8 mouse cellular contexts compared by ENCODE assay signal in the genomic region with DNA sequence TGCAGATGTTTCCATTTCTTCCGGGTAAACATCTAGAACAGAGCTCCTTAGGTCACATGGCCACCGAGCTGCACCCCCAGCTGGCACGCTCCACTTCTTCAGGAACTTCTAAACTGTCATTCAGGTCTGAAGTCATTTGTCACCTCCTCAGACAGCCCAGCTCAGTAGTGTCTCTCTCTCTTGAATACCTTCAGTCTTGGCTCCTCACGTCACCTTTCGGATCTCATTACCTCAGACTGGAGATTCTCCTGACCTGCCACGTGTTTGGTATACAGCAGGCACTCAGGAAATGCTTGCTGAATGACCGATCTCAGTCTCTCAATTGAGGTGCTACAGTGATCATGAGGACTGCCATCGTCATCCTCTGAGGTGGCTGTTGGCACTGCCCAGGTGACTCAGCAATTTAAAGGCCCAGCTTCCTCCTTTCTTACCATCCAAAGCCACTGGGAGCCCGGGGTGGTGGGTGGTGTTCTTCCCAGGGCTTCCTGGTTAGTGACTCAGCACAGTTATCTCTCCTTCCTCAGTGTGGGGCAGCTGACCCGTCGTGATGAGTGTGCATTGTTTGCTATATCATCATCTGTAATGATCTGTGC. TPM values are rescaled to one million over a fixed set of nuclear protein-coding genes. Genes with fewer than 3 reads are reported as not detected.
DNase-seq lines count a peak whose midpoint lies in the region; ATAC-seq and TF ChIP-seq lines count a peak whose summit lies in the region.

No protein-coding gene starts in this region.

- H3K9me3 ChIP-seq in limb, embryonic 13.5 days: peaks cover 5% of the 10 kb centered on the region; the same call in 1 of the 2 replicates

- no peak overlapping the region for H3K4me3 ChIP-seq in limb, embryonic 13.5 days
- no peak overlapping the region for H3K4me3 ChIP-seq in small intestine, adult 2 months (ENCODE audit: low read depth, low read length)

- H3K9ac ChIP-seq in limb, embryonic 13.5 days: no peak overlapping the region

- TF ChIP-seq CTCF in small intestine, adult 2 months (IDR thresholded peaks at IDR 0.05; ENCODE audit: extremely low read depth, insufficient read length, insufficient replicate concordance, low read depth, low read length): no peak

- H3K4me2 ChIP-seq in limb, embryonic 13.5 days (replicated peaks): no peak overlapping the region

- ATAC-seq in limb, embryonic 13.5 days (ENCODE audit: low FRiP score, low read depth): peak; percentile 51; the same call in 1 of the 2 replicates
- no peak for ATAC-seq in frontal cortex, adult (ENCODE audit: low TSS enrichment)

- no peak for TF ChIP-seq POLR2A in small intestine, adult 2 months (IDR thresholded peaks at IDR 0.05; ENCODE audit: low read depth, low read length)

- no peaks in the 10 kb centered on the region for H3K36me3 ChIP-seq in limb, embryonic 13.5 days
- no peaks in the 10 kb centered on the region for H3K36me3 ChIP-seq in small intestine, adult 2 months (ENCODE audit: control insufficient read depth, insufficient read depth, low read length)

- DNase-seq in adrenal gland, postnatal 14 days: peak; percentile 33
- DNase-seq in adrenal gland, postnatal 4 days (ENCODE audit: low spot score in 2 of 2): no peak
- peak; percentile 61 for DNase-seq in Muller cell, postnatal 12 days (ENCODE audit: inconsistent ontology term)
- DNase-seq in gastrocnemius, postnatal 10 days: no peak
- no peak for DNase-seq in cerebellum, postnatal 25 days

- peaks cover 13% of the 10 kb centered on the region for H3K4me1 ChIP-seq in limb, embryonic 13.5 days
- H3K4me1 ChIP-seq in small intestine, adult 2 months (ENCODE audit: control insufficient read depth, insufficient read depth, insufficient read length, low read length): peaks cover 37% of the 10 kb centered on the region

- no peaks in the 10 kb centered on the region for H3K27me3 ChIP-seq in limb, embryonic 13.5 days
- H3K27me3 ChIP-seq in small intestine, adult 2 months (ENCODE audit: control insufficient read depth, insufficient read depth, low read length): no peaks in the 10 kb centered on the region

- 78% methylated on average over 11 of the region's 11 CpGs for WGBS in limb, embryonic 13.5 days
- WGBS in small intestine, adult 2 months: 37% methylated on average over 11 of the region's 11 CpGs

- H3K27ac ChIP-seq in limb, embryonic 13.5 days: no peak overlapping the region
- H3K27ac ChIP-seq in small intestine, adult 2 months (ENCODE audit: insufficient read depth, low read depth, low read length): peak overlapping the region; percentile 29; the same call in 1 of the 2 replicates

RNA-seq across cellular contexts. Expression of gene Vps37b, which starts 19.9 kb away (rescaled TPM):
- total RNA-seq in adrenal gland, postnatal 14 days (2021): 65.2 and 85.1 TPM in 2 replicates
- total RNA-seq in adrenal gland, postnatal 4 days (2021): 10 to 100 TPM; 61.4 to 64.1 TPM
- 40.9 and 43.7 TPM in 2 replicates for polyA plus RNA-seq in limb, embryonic 13.5 days (2015; fragmentation: Nextera tagmentation; extraction: Ambion mirVana)
- polyA plus RNA-seq in small intestine, adult 2 months (2012; rRNA removed): 35.9 and 55.6 TPM in 2 replicates
- total RNA-seq in gastrocnemius, postnatal 10 days (2021): 10 to 100 TPM; 11.9 to 13.4 TPM

RNA-seq across cellular contexts. Expression of gene Abcb9, which starts 43.6 kb away (rescaled TPM):
- total RNA-seq in adrenal gland, postnatal 14 days (2021): 10.5 and 10.6 TPM in 2 replicates
- total RNA-seq in adrenal gland, postnatal 4 days (2021): 1 to 10 TPM; 5.8 to 7.2 TPM
- polyA plus RNA-seq in limb, embryonic 13.5 days (2015; fragmentation: Nextera tagmentation; extraction: Ambion mirVana): 2.9 and 3.0 TPM in 2 replicates
- 11.9 and 21.2 TPM in 2 replicates for polyA plus RNA-seq in small intestine, adult 2 months (2012; rRNA removed)
- 1 to 10 TPM; 4.2 to 4.4 TPM for total RNA-seq in gastrocnemius, postnatal 10 days (2021)

Comparison
In these comparisons a context has a peak if more than half of its experiments do, and no peak if none do; other contexts are left out.
1. DNase-seq: peak in adrenal gland, postnatal 14 days (single experiment) and Muller cell, postnatal 12 days (single experiment); none in adrenal gland, postnatal 4 days (0 of 2), gastrocnemius, postnatal 10 days (single experiment) and cerebellum, postnatal 25 days (0 of 2).